8 mouse cellular contexts compared by ENCODE assay signal in the genomic region with DNA sequence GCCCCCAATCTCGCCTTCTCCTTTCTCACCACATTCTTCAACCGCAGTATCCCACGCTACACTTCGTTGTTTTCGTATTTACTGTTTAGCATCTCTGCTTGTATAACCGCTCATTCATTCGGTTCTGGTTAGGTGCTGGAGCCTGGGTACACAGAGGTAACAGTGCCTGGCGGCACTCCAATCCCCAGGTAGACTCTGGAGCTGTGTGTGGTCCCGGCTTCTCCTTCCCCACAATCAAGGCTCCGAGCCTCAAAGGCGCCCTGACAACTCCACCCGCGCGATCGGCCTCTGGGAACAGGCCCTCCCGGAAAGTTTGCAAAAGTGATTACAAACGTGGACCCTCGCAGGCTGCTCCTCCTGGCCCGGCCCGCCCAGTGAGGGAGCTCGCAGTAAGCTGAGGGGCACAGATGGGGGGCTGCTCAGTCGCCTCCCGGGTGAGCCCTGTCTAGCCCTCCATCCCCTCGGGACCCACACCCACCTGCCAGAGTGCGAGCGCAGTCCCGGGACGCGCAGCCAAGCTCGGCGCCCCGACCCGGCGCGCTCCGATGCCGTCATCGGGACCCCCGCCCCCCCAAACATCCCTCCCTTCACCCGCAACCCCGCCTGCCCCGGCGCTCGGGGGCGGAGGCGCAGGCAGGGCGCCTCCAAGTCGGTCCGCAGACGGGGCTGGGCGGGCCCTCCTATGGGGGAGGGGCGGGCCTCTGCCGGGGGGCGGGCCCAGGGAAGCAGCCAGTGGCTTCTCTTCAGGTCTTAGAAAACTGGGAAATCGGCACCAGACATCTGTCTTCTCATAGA. TPM values are rescaled to one million over a fixed set of nuclear protein-coding genes. Genes with fewer than 3 reads are reported as not detected.
DNase-seq lines count a peak whose midpoint lies in the region; ATAC-seq and TF ChIP-seq lines count a peak whose summit lies in the region.

Kif7 (minus strand) TSS at position 534 of the 795 bp plus-strand sequence.

- 2% methylated on average over 54 of the region's 55 CpGs for WGBS in forebrain, postnatal 0 days
- WGBS in hindbrain, embryonic 12.5 days = under 1% methylated on average over 34 of the region's 55 CpGs
- WGBS in limb, embryonic 12.5 days = 1% methylated on average over 54 of the region's 55 CpGs
- 1% methylated on average over 54 of the region's 55 CpGs for WGBS in midbrain, embryonic 12.5 days
- WGBS in stomach, embryonic 14.5 days = under 1% methylated on average over 55 of the region's 55 CpGs

- ATAC-seq in forebrain, postnatal 0 days = peak; percentile 90
- ATAC-seq in hindbrain, embryonic 12.5 days (ENCODE audit: low FRiP score) = peak; percentile 86
- peak; percentile 87 for ATAC-seq in limb, embryonic 12.5 days (ENCODE audit: insufficient number of reproducible peaks, insufficient read depth, low FRiP score, low TSS enrichment, low read depth)
- ATAC-seq in midbrain, embryonic 12.5 days (ENCODE audit: low FRiP score, low read depth) = peak; percentile 94
- peak; percentile 93 for ATAC-seq in stomach, embryonic 14.5 days (ENCODE audit: insufficient number of reproducible peaks, insufficient read depth, low FRiP score, low read depth)

- DNase-seq in frontal cortex, postnatal 10 days (ENCODE audit: low spot score in 2 of 2) = peak; percentile 56 to 68
- DNase-seq in frontal cortex, postnatal 25 days (ENCODE audit: low spot score in 2 of 2) = no peak
- DNase-seq in adrenal gland, postnatal 4 days (ENCODE audit: low spot score in 2 of 2) = peak; percentile 67 to 71
- peak; percentile 80 for DNase-seq in forebrain, postnatal 0 days

- H3K9me3 ChIP-seq in forebrain, postnatal 0 days (ENCODE audit: low read length) = no peaks in the 10 kb centered on the region
- no peaks in the 10 kb centered on the region for H3K9me3 ChIP-seq in hindbrain, embryonic 12.5 days (replicated peaks)
- no peaks in the 10 kb centered on the region for H3K9me3 ChIP-seq in limb, embryonic 12.5 days
- no peaks in the 10 kb centered on the region for H3K9me3 ChIP-seq in midbrain, embryonic 12.5 days
- no peaks in the 10 kb centered on the region for H3K9me3 ChIP-seq in stomach, embryonic 14.5 days (ENCODE audit: control insufficient read depth, low read depth, low read length)

- H3K4me3 ChIP-seq in forebrain, postnatal 0 days (ENCODE audit: low read depth, low read length) = peak within 1 kb of the TSS; percentile 56
- H3K4me3 ChIP-seq in hindbrain, embryonic 12.5 days = peak within 1 kb of the TSS; percentile 54
- H3K4me3 ChIP-seq in limb, embryonic 12.5 days (replicated peaks) = peak within 1 kb of the TSS; percentile 78
- peak within 1 kb of the TSS; percentile 52 for H3K4me3 ChIP-seq in midbrain, embryonic 12.5 days
- peak within 1 kb of the TSS; percentile 72 for H3K4me3 ChIP-seq in stomach, embryonic 14.5 days (ENCODE audit: low read depth, low read length)

- no peaks in the 10 kb centered on the region for H3K27me3 ChIP-seq in forebrain, postnatal 0 days (ENCODE audit: insufficient read depth, low read length)
- peaks cover 27% of the 10 kb centered on the region for H3K27me3 ChIP-seq in hindbrain, embryonic 12.5 days
- H3K27me3 ChIP-seq in limb, embryonic 12.5 days = peaks cover 25% of the 10 kb centered on the region
- peaks cover 41% of the 10 kb centered on the region for H3K27me3 ChIP-seq in midbrain, embryonic 12.5 days
- H3K27me3 ChIP-seq in stomach, embryonic 14.5 days (ENCODE audit: control insufficient read depth, insufficient read depth, low read length) = no peaks in the 10 kb centered on the region

- peak within 1 kb of the TSS; percentile 77 for H3K4me2 ChIP-seq in forebrain, postnatal 0 days (ENCODE audit: low read depth)
- H3K4me2 ChIP-seq in hindbrain, embryonic 12.5 days (replicated peaks) = peak within 1 kb of the TSS; percentile 77
- H3K4me2 ChIP-seq in limb, embryonic 12.5 days = peak within 1 kb of the TSS; percentile 82
- peak within 1 kb of the TSS; percentile 76 for H3K4me2 ChIP-seq in midbrain, embryonic 12.5 days (replicated peaks)
- H3K4me2 ChIP-seq in stomach, embryonic 14.5 days (replicated peaks; ENCODE audit: low read depth, low read length) = peak within 1 kb of the TSS; percentile 72

- H3K36me3 ChIP-seq in forebrain, postnatal 0 days (ENCODE audit: insufficient read depth) = no peaks in the 10 kb centered on the region
- H3K36me3 ChIP-seq in hindbrain, embryonic 12.5 days = no peaks in the 10 kb centered on the region
- H3K36me3 ChIP-seq in limb, embryonic 12.5 days = peaks cover 13% of the 10 kb centered on the region; the same call in 1 of the 2 replicates
- H3K36me3 ChIP-seq in midbrain, embryonic 12.5 days = no peaks in the 10 kb centered on the region
- no peaks in the 10 kb centered on the region for H3K36me3 ChIP-seq in stomach, embryonic 14.5 days (ENCODE audit: control insufficient read depth, insufficient read depth, low read length)

- TF ChIP-seq CTCF in forebrain, postnatal 0 days (IDR thresholded peaks at IDR 0.05; ENCODE audit: low read depth) = no peak

- H3K9ac ChIP-seq in forebrain, postnatal 0 days = peak within 1 kb of the TSS; percentile 47
- peak within 1 kb of the TSS; percentile 71 for H3K9ac ChIP-seq in hindbrain, embryonic 12.5 days
- peak within 1 kb of the TSS; percentile 77 for H3K9ac ChIP-seq in limb, embryonic 12.5 days (replicated peaks)
- H3K9ac ChIP-seq in midbrain, embryonic 12.5 days (replicated peaks) = peak within 1 kb of the TSS; percentile 63
- H3K9ac ChIP-seq in stomach, embryonic 14.5 days (replicated peaks; ENCODE audit: low read depth, low read length) = peak within 1 kb of the TSS; percentile 80

- 0 out of 2 replicates have a peak, but pooled peaks cover 5% of the 10 kb centered on the region for H3K4me1 ChIP-seq in forebrain, postnatal 0 days (ENCODE audit: insufficient read depth)
- peaks cover 24% of the 10 kb centered on the region for H3K4me1 ChIP-seq in hindbrain, embryonic 12.5 days
- peaks cover 11% of the 10 kb centered on the region for H3K4me1 ChIP-seq in limb, embryonic 12.5 days (replicated peaks)
- H3K4me1 ChIP-seq in midbrain, embryonic 12.5 days = peaks cover 23% of the 10 kb centered on the region
- H3K4me1 ChIP-seq in stomach, embryonic 14.5 days (ENCODE audit: control insufficient read depth, insufficient read depth, low read length) = peaks cover 7% of the 10 kb centered on the region; the same call in 1 of the 2 replicates

- no peak within 1 kb of the TSS for H3K27ac ChIP-seq in forebrain, postnatal 0 days (ENCODE audit: low read depth, low read length)
- no peak within 1 kb of the TSS for H3K27ac ChIP-seq in hindbrain, embryonic 12.5 days
- 0 out of 2 replicates have a peak within 1 kb of the TSS, but pooled peaks have one; percentile 50 for H3K27ac ChIP-seq in limb, embryonic 12.5 days
- peak within 1 kb of the TSS; percentile 65 for H3K27ac ChIP-seq in midbrain, embryonic 12.5 days (replicated peaks)
- no peak within 1 kb of the TSS for H3K27ac ChIP-seq in stomach, embryonic 14.5 days (ENCODE audit: low read length)

RNA-seq across cellular contexts. Expression of gene Kif7, which starts in this region (rescaled TPM):
- total RNA-seq in adrenal gland, postnatal 4 days (2021) = 10 to 100 TPM; 10.6 to 11.0 TPM
- 5.7 and 6.4 TPM in 2 replicates for total RNA-seq in forebrain, postnatal 0 days (2014; rRNA removed)
- 1.4 and 2.0 TPM in 2 replicates for polyA plus RNA-seq in forebrain, postnatal 0 days (2015; fragmentation: Nextera tagmentation; extraction: Ambion mirVana)
- polyA plus RNA-seq in hindbrain, embryonic 12.5 days (2016; fragmentation: Nextera tagmentation; extraction: Ambion mirVana) = 6.7 and 6.9 TPM in 2 replicates
- polyA plus RNA-seq in limb, embryonic 12.5 days (2016; fragmentation: Nextera tagmentation; extraction: Ambion mirVana) = 10.9 and 11.1 TPM in 2 replicates
- 7.2 and 7.5 TPM in 2 replicates for polyA plus RNA-seq in midbrain, embryonic 12.5 days (2016; fragmentation: Nextera tagmentation; extraction: Ambion mirVana)
- polyA plus RNA-seq in stomach, embryonic 14.5 days (2014; fragmentation: Nextera tagmentation; extraction: Ambion mirVana) = 4.2 and 4.4 TPM in 2 replicates

Comparison
In these comparisons a context has a peak if more than half of its experiments do, and no peak if none do; other contexts are left out.
1. DNase-seq: peak in frontal cortex, postnatal 10 days (2 of 2), adrenal gland, postnatal 4 days (2 of 2) and forebrain, postnatal 0 days (single experiment); none in frontal cortex, postnatal 25 days (0 of 2).
2. H3K27ac ChIP-seq: peak in limb, embryonic 12.5 days (single experiment) and midbrain, embryonic 12.5 days (single experiment); none in forebrain, postnatal 0 days (single experiment), hindbrain, embryonic 12.5 days (single experiment) and stomach, embryonic 14.5 days (single experiment).
3. Peak in every context shown above with its lines, with median percentiles within 50 percentile points of each other: ATAC-seq, H3K4me2 ChIP-seq, H3K4me3 ChIP-seq and H3K9ac ChIP-seq.